Mouse (Mus musculus): ENCODE results near the gene Ces3b. TPM values are rescaled to one million over a fixed set of nuclear protein-coding genes. Genes with fewer than 3 reads are reported as not detected.

Gene Ces3b
- polyA plus RNA-seq, 1 experiment = not detected

DNA sequence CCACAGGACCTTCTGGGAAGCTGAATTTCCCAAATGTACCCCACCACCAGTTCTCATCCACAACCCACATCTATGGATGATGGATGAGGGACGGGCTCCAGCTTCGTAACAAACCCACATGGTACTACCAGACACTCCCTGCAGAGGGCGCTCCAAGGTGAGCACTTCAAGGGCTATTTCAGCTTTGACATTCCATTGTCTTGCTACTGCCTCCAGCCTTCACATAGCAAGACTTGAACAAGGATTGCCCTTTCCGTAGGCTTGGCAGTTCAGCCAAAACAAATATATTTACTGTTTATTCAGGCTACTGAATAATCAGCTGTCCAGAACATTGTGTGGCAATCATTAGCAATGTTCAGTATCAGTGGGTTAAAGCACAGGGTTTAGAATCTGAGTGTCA lies 54.9 kb downstream of the Ces3b start:
- Histone ChIP-seq H3K27me3 (replicated peaks) (peaks cover 34% of the 10 kb centered on the region), H3K4me1 (peaks cover 11% of the 10 kb centered on the region), H3K36me3 (replicated peaks; ENCODE audit: low read length) (no peaks in the 10 kb centered on the region), H3K4me3 (replicated peaks) (no peak overlapping the region), H3K9me3 (no peaks in the 10 kb centered on the region)
- no peak for TF ChIP-seq GATA1 (IDR thresholded peaks at IDR 0.05; ENCODE audit: borderline replicate concordance, low read length)
- TF ChIP-seq FLI1 (IDR thresholded peaks at IDR 0.05; ENCODE audit: low read length) = no peak

DNA sequence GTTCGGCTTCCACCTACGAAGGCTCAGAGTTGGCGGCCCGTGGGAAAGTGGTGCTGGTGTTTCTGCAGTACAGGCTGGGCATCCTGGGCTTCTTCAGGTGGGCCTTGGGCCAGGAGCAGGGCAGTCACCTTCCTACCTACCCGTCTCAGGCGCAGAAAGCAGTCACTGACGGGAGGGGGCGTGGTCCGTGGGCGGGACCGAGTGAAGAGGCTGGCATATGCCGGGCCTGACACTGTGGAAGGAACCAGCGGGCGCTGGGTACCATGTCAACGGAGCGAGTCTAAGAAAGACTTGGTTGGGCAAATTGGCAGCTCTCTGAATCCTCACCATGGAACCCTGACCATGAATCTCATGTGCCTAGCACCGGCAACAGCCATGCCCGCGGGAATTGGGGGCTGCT lies 58.8 kb downstream of the Ces3b start:
- H3K27me3 ChIP-seq (replicated peaks) = peaks cover 46% of the 10 kb centered on the region
- TF ChIP-seq FLI1 (IDR thresholded peaks at IDR 0.05; ENCODE audit: low read length) = no peak
- TF ChIP-seq GATA1 (IDR thresholded peaks at IDR 0.05; ENCODE audit: borderline replicate concordance, low read length) = no peak
- H3K4me3 ChIP-seq (replicated peaks) = no peak overlapping the region
- peaks cover 11% of the 10 kb centered on the region for H3K4me1 ChIP-seq
- H3K9me3 ChIP-seq = no peaks in the 10 kb centered on the region
- no peaks in the 10 kb centered on the region for H3K36me3 ChIP-seq (replicated peaks; ENCODE audit: low read length)

Other genes with a start within 250 kb of the Ces3b start
- gene Ces2c, start 236.7 kb upstream of the Ces3b start, polyA plus RNA-seq (2012; ENCODE audit: insufficient read depth, low replicate concordance) = not detected in 2 replicates
- gene Ces2e, start 157.5 kb upstream of the Ces3b start, polyA plus RNA-seq (2012; ENCODE audit: insufficient read depth, low replicate concordance) = 0.20 TPM in 1 of 2 replicates, not detected in the other
- 0.01 TPM in 1 of 2 replicates, not detected in the other for gene Ces2f, start 136.4 kb upstream of the Ces3b start, polyA plus RNA-seq (2012; ENCODE audit: insufficient read depth, low replicate concordance)
- gene Ces2g, start 122.0 kb upstream of the Ces3b start, polyA plus RNA-seq (2012; ENCODE audit: insufficient read depth, low replicate concordance) = 0.11 TPM in 1 of 2 replicates, not detected in the other
- not detected in 2 replicates for gene Ces2h, start 82.9 kb upstream of the Ces3b start, polyA plus RNA-seq (2012; ENCODE audit: insufficient read depth, low replicate concordance)
- not detected in 2 replicates for gene Ces3a, start 35.2 kb upstream of the Ces3b start, polyA plus RNA-seq (2012; ENCODE audit: insufficient read depth, low replicate concordance)
- not detected in 2 replicates for gene Ces4a, start 48.0 kb downstream of the Ces3b start, polyA plus RNA-seq (2012; ENCODE audit: insufficient read depth, low replicate concordance)
- gene Cbfb, start 86.9 kb downstream of the Ces3b start, polyA plus RNA-seq (2012; ENCODE audit: insufficient read depth, low replicate concordance) = 2.1 and 15.3 TPM in 2 replicates
- 1.4 and 2.1 TPM in 2 replicates for gene D230025D16Rik, start 141.4 kb downstream of the Ces3b start, polyA plus RNA-seq (2012; ENCODE audit: insufficient read depth, low replicate concordance)
- gene B3gnt9, start 171.4 kb downstream of the Ces3b start, polyA plus RNA-seq (2012; ENCODE audit: insufficient read depth, low replicate concordance) = 4.9 and 14.6 TPM in 2 replicates
- gene Tradd, start 180.9 kb downstream of the Ces3b start, polyA plus RNA-seq (2012; ENCODE audit: insufficient read depth, low replicate concordance) = 32.6 and 35.8 TPM in 2 replicates
- gene Fbxl8, start 180.9 kb downstream of the Ces3b start, polyA plus RNA-seq (2012; ENCODE audit: insufficient read depth, low replicate concordance) = 6.2 and 8.9 TPM in 2 replicates
- gene Hsf4, start 186.0 kb downstream of the Ces3b start, polyA plus RNA-seq (2012; ENCODE audit: insufficient read depth, low replicate concordance) = 0.73 TPM in 1 of 2 replicates, not detected in the other
- gene Nol3, start 192.4 kb downstream of the Ces3b start, polyA plus RNA-seq (2012; ENCODE audit: insufficient read depth, low replicate concordance) = 0.41 TPM in 1 of 2 replicates, not detected in the other
- gene 4931428F04Rik, start 206.1 kb downstream of the Ces3b start, polyA plus RNA-seq (2012; ENCODE audit: insufficient read depth, low replicate concordance) = 1.6 and 1.8 TPM in 2 replicates
- gene Exoc3l, start 212.3 kb downstream of the Ces3b start, polyA plus RNA-seq (2012; ENCODE audit: insufficient read depth, low replicate concordance) = 76.3 and 141 TPM in 2 replicates
- gene E2f4, start 213.9 kb downstream of the Ces3b start, polyA plus RNA-seq (2012; ENCODE audit: insufficient read depth, low replicate concordance) = 39.4 and 41.2 TPM in 2 replicates
- gene Elmo3, start 221.8 kb downstream of the Ces3b start, polyA plus RNA-seq (2012; ENCODE audit: insufficient read depth, low replicate concordance) = 0.63 TPM in 1 of 2 replicates, not detected in the other
- 13.0 and 15.5 TPM in 2 replicates for gene Lrrc29, start 242.5 kb downstream of the Ces3b start, polyA plus RNA-seq (2012; ENCODE audit: insufficient read depth, low replicate concordance)
- gene Tmem208, start 242.6 kb downstream of the Ces3b start, polyA plus RNA-seq (2012; ENCODE audit: insufficient read depth, low replicate concordance) = 61.6 and 71.6 TPM in 2 replicates

All from megakaryocyte, embryonic 14.5 days (primary cell).